Mouse (Mus musculus): ENCODE measurements at regions not wholly inside any gene's neighbourhood (a gene's known extent, or its start where the extent isn't known, plus 50 kb on each side); places are given as distances from the start of the nearest gene placed in this dataset.

- DNase-seq (ENCODE audit: low spot score in 2 of 2): no peak
- intact Hi-C loops (cut with DNase I): no loop called here
These were observed 105.0 kb downstream of the Inhbb start for GRCm38 (mm10) chr1:119317006-119317405.

DNA sequence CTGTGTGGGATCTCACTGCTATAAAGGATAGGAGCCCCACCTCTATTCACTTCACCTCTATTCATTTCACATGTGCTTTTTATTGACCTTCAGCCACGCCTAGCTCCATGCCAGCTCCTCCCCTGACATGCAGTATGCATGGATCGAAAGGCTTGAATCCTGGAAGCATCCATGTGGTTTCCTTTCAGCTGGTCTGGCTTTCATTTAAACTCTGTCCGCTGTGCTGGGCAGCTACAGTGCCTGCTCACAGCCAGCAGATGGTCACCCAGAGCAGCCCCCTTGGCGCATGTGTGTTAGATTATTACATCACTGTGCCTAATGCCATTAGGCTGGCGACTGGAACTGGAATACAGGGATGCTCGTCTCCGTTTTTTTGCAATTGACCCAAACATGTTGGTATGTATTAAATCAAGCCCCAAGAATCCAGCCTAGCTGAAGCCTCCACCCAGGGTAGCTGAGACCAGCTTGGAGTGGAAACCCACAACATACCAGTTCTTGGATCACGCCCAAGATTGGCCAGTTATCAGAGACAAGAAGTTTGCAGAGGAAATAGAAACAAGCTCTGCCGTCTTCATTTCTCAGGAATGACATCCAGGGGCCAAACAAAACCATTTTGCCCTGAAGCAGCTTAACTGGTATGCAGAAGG lies 113.2 kb downstream of the Inhbb start:
- DNase-seq (ENCODE audit: low spot score in 2 of 2): no peak
- intact Hi-C loops (cut with DNase I): no loop called here

DNA sequence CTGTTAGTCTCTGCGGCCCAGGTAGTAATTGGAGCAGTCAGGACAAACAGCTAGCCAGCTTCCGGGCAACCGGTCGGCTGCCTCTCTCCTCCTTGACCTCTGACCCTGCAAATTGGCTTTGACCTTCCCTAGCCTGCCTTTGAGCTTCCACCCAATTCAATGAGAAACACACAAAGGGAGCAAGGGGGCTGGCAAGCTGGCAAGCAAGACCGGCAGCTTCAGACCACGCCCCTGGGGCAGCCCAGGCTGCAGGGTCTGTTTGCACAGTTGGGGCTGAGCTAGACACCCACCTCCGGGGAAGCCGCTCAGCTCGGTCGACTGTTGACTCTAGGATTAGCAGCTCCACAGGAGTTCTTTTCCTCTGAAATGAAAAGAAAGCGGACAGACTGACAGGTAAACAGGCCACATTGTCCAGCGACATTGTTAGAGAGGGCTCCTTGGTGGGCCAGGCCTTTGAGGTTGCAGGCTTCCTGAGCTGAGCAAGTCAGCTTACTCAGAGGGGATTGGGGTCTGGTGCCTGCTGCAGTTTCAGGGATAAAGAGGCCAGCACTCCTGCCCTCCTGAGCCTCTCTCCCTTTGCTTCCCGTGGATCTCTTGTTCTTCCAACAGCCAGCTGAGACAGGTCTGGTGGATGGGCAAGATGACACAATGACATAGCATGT lies 116.6 kb downstream of the Inhbb start:
- intact Hi-C loops (cut with DNase I): no loop called here
- DNase-seq (ENCODE audit: low spot score in 2 of 2): no peak

DNA sequence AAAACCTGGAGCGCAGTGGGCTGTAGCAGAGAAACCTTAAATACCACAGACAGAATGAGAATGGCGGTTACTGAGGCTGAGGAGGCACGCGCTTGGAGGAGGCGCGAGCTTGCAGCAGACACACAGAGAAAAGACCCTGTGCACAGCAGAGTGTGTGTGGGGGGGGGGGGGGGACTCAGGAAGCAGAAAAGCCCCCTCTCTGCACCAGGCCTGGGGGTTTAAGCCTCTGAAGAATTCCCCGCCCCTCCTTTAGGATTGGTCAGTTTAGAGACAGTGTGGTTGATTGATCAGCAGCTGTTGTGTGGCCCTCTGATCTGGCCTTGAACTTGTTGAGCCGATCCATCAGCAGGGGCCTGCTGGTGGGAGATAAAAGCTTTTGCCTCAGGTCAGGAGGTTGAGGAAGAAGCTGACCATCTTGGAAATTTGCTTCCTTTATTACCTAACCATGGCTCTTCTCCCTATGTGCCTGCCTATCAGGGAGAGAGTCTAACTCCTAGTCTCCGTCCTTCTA lies 117.5 kb downstream of the Inhbb start:
- intact Hi-C loops (cut with DNase I): no loop called here
- no peak for DNase-seq (ENCODE audit: low spot score in 2 of 2)

DNA sequence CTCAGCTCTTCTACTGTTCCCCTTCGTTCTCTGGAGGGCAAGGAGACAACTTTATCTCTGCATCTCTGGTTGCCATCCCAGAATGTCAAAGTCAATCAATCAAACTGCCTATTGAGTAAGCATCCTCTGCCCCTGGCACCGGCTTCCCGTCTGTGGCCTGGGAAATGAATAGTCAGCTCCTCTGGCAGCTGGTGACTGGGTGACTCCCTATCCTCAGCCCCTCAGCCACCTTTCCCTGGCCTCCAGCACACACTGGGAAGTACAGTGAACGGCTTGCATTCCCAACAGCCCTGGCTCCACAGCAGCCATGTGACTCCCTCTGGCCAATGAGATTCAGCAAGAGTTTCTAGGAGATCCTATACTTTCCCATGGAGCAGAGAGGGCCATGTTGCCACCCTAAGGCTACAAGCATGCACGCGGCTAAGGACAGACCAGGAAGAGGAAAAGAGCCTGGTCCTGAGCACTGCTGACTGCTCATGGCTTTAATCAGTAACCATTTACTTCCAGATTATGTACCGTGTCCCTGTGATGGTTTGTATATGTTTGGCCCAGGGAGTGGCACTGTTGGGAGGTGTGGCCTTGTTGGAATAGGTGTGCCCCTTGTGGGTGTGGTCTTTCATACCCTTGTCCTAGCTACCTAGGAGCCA lies 119.6 kb downstream of the Inhbb start:
- no peak for DNase-seq (ENCODE audit: low spot score in 2 of 2)

GRCm38 (mm10) chr1:119301931-119302330 lies 120.1 kb downstream of the Inhbb start:
- DNase-seq (ENCODE audit: low spot score in 2 of 2): no peak
- intact Hi-C loops (cut with DNase I): no loop called here

More for the DNA sequence above, 119.6 kb downstream of the Inhbb start:
- intact Hi-C loops (cut with DNase I): no loop called here

DNA sequence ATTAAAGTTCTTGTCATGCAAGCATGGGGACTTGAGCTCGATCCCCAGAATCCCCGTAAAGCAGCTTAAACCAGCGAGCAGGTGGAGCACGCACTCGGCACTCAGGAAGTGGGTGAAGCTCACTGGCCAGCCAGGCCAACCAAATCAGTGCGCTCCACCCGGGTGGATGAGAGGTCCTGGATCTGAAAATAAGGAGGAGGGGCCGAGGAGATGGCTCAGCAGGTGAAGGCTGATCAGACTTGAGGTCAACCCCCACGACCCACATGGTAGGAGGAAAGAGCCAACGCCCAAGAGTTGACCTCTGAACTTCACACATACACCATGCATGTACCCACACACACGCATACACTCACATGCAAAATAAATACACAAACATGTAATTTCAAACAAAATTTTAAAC lies 120.8 kb downstream of the Inhbb start:
- intact Hi-C loops (cut with DNase I): no loop called here
- no peak for DNase-seq (ENCODE audit: low spot score in 2 of 2)

DNA sequence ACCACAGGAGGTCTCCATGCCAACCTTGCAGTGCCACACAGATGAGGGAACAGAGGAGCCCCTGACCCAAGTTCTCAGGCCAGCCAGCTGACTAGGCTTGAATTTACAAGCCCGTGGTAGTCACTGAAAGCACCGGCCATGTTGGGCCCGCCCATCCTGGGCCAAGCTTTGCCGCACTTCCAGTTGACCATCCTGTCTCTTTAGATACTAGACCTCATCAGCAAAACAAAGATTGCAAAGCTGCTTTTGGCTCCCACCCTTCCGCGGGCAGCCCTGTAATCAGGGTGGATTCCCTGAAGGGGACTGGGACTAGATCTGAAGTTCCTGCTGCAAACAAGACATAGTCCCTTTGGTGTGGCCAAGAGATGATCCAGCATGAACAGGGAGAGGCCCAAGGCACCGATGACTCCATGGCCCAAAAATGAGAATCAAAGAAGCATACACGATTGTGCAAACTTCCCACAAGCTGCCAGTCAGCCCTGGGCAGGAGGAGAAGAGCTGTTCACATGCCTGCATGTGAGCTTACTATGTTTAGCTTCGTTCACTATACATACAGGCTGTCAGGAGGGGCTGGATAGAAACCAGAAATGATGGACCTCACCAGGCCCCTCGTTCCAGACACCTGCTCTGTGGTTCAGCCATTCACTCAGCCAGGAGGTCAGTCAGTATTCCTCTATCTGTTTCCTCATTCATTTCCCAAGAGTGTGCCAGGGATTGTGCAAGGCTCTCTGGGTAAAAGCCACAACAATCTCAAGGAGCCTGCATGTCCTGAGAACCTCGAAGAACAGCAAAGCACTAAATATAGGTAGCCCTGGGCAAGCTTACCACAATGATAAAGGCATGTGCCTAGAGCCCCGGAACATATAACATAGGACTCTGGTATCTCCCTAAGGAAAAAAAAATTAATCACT lies 122.0 kb downstream of the Inhbb start:
- intact Hi-C loops (cut with DNase I): no loop called here
- no peak for DNase-seq (ENCODE audit: low spot score in 2 of 2)

GRCm38 (mm10) chr1:119298696-119299230 lies 123.3 kb downstream of the Inhbb start:
- DNase-seq (ENCODE audit: low spot score in 2 of 2): no peak
- intact Hi-C loops (cut with DNase I): no loop called here

GRCm38 (mm10) chr1:119295121-119295520 lies 126.9 kb downstream of the Inhbb start:
- DNase-seq (ENCODE audit: low spot score in 2 of 2): no peak
- intact Hi-C loops (cut with DNase I): no loop called here

GRCm38 (mm10) chr1:119293839-119294238 lies 128.2 kb downstream of the Inhbb start:
- intact Hi-C loops (cut with DNase I): no loop called here
- DNase-seq (ENCODE audit: low spot score in 2 of 2): no peak

DNA sequence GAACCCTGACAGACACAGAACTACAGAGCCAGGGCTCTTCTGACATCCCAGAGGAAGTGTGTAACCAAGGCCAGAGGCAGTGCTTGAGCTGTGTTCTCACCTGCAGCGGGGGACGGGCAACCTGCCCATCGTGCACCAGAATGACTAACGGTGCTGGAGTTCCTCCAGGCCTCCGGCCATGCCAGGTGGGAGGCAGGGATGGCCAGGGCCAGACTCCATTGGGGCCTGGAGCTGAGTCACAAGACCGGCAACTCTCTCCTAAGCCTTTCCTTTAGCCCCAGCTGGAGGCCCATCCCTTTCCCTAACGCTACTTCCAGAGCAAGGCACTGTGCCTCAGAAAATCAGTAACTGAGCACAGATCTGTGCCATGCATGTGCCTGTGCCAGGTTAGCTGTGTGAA lies 129.8 kb downstream of the Inhbb start:
- intact Hi-C loops (cut with DNase I): no loop called here
- no peak for DNase-seq (ENCODE audit: low spot score in 2 of 2)

- no peak for DNase-seq (ENCODE audit: low spot score in 2 of 2)
- intact Hi-C loops (cut with DNase I): no loop called here
These were observed 131.7 kb downstream of the Inhbb start for GRCm38 (mm10) chr1:119290165-119290916.

DNA sequence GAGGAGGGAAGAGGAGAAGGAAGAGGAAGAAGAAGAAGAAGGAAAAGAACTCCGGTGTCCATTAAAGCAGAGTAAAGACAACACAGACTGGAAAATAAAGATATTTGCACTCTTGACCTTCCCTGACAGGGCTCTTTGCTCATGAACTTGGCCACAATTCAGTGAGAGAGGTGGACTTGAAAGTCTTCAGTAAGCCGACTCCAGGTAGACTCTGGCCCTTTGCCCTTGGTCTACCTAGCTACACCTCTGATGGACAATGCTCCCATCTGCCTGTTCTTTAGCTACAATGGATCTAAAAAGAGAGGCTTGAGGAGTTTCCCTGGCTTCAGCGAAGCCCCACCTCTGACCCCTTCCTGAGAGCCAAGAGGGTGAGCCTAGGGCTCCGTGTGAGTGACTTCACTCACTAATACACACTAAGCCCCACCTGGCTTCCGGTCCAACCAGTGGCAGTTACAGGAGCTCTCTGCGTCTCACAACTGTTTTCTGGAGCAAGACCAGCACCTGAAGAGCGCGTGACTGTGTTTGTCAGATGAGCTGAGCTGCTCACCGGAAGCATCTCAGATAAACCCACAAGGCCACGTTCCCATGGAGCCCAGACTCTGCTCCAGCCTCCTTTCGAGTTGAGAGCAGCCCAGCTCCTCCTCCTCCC lies 132.4 kb downstream of the Inhbb start:
- intact Hi-C loops (cut with DNase I): no loop called here
- no peak for DNase-seq (ENCODE audit: low spot score in 2 of 2)

DNA sequence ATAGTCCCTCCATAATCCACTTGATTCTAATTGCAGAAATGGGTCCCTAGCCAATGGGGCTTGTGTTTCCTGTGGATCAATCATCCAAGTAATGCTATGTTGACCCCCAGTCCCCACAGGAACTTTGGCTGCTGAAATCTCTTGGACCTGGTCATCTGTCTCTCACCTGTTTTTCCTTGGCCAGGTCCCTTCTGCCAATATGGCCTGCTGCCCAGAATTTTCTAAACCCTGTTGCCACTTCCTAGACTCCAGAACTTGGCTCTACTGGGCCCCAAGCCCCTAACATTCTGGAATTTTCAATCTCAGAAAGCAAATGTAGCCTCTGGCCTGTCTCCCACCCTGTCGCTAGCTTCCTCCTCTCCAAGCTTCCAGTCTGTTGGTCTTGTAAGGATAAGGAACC lies 139.6 kb downstream of the Inhbb start:
- intact Hi-C loops (cut with DNase I): no loop called here
- no peak for DNase-seq (ENCODE audit: low spot score in 2 of 2)

DNA sequence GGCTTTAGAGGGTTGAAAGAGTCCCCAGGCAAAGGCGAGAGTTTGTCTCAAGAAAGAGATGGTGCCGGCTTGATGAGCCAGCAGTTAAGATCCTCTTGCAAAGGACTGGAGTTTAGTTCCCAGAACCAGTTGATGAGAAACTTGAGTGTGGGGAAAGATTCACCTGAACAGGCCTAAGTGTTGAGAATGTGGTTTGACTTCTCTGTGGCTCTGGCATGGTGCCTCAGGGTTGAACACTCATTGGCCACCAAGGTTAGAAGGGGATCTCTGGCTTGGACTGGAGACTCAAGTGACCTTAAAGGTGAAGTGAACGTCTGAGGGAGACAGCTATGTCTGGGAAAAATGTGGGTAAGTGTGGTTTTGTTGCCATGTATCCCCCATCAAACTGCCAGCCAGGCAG lies 142.8 kb downstream of the Inhbb start:
- intact Hi-C loops (cut with DNase I): no loop called here
- no peak for DNase-seq (ENCODE audit: low spot score in 2 of 2)

DNA sequence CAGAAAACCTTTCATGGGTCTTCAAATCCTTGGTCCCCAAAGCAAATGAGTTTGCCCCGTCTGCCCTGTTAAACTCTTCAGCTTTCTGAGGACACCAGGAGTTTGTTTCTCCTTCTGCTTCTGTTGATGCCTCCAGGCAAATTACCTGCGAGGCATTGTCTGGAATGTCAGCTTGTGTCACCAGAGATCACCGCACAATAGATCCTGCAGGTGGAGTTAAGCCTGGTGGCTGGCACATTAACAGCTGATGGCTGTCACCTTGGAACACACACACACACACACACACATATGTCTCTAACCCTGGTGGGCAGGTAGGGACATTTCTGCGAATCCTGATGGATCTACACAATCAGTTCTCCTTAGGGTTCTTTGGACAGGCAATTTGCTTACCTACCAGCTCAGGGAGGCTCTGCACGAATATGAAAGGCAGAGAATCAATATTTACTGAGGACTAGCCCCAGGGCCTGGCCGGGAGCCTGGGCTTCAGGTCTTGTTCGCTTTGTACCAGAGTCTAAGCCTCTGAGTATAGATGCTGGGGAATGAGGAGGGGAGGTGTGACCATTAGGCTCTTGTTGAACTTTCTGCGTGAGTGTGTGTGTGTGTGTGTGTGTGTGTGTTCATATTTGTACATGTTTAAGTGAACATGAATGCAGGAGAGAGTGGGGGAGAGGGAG lies 143.4 kb downstream of the Inhbb start:
- no peak for DNase-seq (ENCODE audit: low spot score in 2 of 2)
- intact Hi-C loops (cut with DNase I): no loop called here

GRCm38 (mm10) chr1:119277990-119278389 lies 144.1 kb downstream of the Inhbb start:
- intact Hi-C loops (cut with DNase I): no loop called here
- no peak for DNase-seq (ENCODE audit: low spot score in 2 of 2)
